Mouse (Mus musculus) layer of hippocampus, adult 2 months (tissue): ENCODE results near the gene Cntnap2. TPM values are rescaled to one million over a fixed set of nuclear protein-coding genes. Genes with fewer than 3 reads are reported as not detected.

Experiments used
- DNase-seq, 2 experiments: peaks; one replicate each; pipeline ENCODE4 v3.0.0; 2022; ENCODE audit warnings: low spot score in 2 of 2
- H3K27ac ChIP-seq: fragments of 200-600 bp; 2 replicates; pipeline ENCODE4 v1.8.1; 2022
- H3K4me3 ChIP-seq: fragments of 200-600 bp; 2 replicates; pipeline ENCODE4 v1.8.1; 2022; ENCODE audit warnings: mild to moderate bottlenecking
- CTCF ChIP-seq: fragments of 200-600 bp; conservative IDR thresholded peaks from 2 replicates; pipeline ENCODE4 v1.8.1; 2022; ENCODE audit warnings: antibody characterized with exemption, mild to moderate bottlenecking, moderate library complexity
- total RNA-seq, 2 experiments: library from RNA; stranded (reverse); gene quantifications; 2 replicates each; pipeline ENCODE4 v1.2.3; 2021

The Cntnap2 gene
- total RNA-seq, 2 experiments from 2014 or later: 126 to 147 TPM

DNA sequence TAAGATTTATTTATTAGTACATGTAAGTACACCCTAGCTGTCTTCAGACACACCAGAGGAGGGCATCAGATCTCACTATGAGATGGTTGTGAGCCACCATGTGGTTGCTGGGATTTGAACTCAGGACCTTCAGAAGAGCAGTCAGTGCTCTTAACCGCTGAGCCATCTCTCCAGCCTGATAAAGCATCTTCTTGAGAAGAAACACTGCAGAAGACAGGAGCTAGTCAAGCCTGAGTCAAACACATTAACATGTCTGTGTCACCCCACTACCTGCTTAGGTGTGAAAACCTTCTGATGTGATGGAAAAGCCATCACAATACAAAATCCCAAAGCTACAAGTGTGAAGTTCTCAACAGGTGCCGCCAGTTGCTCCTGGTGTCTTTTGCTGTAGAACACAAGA lies 2275.2 kb downstream of the Cntnap2 start:
- Histone ChIP-seq H3K4me3 (no peak overlapping the region), H3K27ac (no peak overlapping the region)
- DNase-seq: no peak
- TF ChIP-seq CTCF: no peak

DNA sequence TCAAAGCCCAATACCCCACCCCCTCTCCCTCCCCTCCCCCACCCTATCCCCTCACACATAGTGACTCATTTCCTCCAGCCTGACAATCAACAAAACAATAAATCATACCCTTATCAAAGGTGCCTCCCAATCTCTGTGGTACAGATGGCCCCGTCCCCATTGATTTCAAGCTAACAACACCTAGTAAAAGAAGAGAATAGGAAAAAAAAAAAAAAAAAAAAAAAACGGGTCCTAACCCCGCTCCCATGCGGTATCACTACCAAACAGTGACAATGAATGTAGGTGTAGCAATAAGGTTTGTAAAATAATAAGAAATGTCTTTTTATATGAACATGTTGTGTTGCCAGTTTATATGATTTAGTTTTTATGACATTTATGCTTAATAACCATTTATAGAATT lies 2278.1 kb downstream of the Cntnap2 start:
- Histone ChIP-seq H3K4me3 (no peak overlapping the region), H3K27ac (no peak overlapping the region)
- TF ChIP-seq CTCF: no peak
- DNase-seq: no peak

DNA sequence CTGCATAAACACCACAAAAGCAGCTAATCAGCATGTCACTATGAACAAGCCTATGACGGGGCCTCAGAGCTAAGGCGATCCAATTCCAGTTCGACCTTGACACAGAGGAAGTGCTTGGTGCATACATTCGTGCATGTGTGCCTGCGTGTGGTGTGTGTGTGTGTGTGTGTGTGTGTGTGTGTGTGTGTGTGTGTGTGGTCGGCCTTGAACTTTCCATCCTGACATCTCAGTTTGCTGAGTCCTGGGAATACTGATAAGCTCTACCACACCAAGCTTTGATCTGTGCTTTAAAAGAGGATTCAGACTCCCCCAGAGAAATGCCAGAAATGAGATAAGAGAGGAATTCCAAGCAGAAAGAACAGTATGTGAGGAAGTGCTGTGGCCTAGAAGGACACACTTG lies 2279.0 kb downstream of the Cntnap2 start:
- DNase-seq: no peak
- no peak overlapping the region for H3K4me3 ChIP-seq
- TF ChIP-seq CTCF: no peak
- no peak overlapping the region for H3K27ac ChIP-seq

DNA sequence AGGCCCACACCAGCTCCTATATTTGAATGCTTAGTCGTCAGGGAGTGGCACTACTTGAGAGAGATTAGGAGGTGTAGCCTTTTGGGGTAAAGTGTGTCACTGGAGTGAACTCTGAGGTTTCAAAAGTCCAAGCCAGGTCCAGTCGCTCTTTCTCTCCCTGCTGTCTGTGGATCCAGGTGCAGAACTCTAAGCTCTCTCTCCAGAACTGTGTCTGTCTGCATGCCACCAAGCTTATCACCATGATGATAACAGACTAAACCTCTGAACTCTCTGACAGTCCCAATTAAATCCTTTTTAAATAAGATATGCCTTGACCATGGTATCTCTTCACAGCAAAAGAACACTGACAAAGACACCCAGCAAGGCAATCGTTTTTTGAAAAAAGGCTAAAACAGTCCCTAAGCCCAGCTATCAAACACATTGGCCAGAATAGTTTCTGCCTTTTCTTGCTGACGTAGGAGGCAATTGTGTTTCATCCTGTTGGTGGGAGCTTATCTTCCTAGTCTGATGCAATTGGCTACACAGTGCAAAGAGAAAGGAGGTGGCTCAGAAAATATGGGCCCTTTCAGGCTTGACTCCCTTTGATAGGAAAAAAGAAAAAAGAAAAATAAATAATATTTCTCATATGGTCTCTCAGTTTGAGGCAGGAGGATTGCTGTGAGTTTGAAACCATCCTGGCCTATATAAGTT lies 2281.8 kb downstream of the Cntnap2 start:
- no peak for DNase-seq
- H3K4me3 ChIP-seq: no peak overlapping the region
- no peak for TF ChIP-seq CTCF
- H3K27ac ChIP-seq: no peak overlapping the region

DNA sequence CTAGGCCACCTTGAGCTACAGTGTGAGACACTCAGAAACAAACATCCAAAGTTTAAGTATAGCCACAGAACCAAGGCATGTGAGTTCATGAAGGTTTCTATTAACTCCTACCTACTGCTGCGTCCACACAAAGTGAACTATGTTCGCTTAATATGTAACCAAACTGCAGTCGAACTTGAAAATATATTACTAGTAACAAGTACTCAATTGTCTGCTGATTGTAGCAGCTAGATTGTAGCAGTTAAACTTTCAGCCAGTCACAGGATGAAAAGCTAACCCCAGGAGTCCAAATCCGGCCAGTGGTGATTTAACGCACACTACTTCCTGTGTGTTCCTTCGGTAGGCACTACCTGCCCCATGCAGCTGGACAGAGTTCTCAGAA lies 2282.3 kb downstream of the Cntnap2 start:
- Histone ChIP-seq H3K4me3 (no peak overlapping the region), H3K27ac (no peak overlapping the region)
- no peak for TF ChIP-seq CTCF
- no peak for DNase-seq

DNA sequence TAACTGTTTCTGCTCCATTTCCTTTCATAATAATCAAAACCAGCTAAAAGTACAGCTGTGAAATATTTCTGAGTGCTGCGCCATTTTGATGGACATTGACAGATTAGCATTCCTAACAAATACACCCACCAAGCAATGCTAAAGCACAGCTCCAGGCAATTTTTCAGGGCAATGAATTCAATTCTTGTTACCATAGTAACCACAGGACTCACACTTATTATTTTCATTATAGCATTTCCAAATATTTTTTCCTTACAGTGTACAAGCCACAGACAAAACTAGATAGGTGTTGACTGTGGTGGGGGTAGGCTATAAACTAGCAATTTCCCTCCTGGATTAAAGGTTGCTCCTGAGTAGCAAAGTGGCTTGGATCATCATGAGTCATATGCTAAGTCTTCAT lies 2284.1 kb downstream of the Cntnap2 start:
- no peak for DNase-seq
- Histone ChIP-seq H3K4me3 (no peak overlapping the region), H3K27ac (no peak overlapping the region)
- TF ChIP-seq CTCF: no peak

DNA sequence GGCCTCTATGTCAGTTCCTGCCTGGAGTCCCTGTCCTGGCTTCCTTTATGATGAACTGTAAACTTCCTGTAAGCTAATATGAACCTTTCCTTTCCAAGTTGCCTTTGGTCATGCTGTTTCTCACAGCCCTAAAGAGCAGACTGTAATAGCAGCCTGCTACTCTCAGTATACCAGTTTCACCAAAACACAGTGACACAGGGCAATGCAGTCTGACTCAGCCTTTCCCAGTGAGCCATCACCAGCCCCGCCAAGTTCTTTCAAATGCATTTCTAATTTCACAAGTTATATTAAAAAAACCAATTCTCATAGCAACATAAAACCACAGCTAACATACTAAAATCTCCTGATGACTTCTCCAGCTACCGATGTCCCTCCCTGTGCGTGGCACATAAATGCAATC lies 2285.5 kb downstream of the Cntnap2 start:
- Histone ChIP-seq H3K27ac (no peak overlapping the region), H3K4me3 (no peak overlapping the region)
- no peak for TF ChIP-seq CTCF
- DNase-seq: no peak

DNA sequence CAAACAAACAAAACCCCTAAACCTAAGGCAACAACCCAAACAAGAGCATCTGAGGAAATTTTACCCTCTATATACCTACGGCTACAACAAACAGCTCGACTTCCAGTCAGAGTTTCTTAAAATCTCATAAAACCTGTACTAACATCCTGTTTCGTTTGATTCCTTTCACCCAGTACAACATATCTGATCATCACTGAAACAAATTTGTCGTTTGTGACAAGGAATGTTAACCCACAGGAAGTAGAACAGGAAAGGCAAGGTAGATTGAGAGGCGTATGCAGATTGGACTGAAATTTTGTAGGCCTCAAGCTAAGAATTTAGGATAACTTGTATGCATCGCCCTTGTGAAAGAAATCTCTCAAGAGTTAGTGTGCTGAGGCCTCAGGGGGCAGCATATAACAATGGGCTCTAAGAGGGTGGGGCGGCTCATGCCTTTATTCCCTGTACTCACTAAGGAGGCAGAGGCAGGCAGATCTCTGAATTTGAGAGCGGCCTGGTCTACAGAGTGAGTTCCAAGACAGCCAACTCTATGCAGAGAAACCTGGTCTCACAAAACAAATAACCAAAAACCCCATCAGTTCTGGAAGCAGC lies 2291.0 kb downstream of the Cntnap2 start:
- no peak for TF ChIP-seq CTCF
- no peak overlapping the region for H3K4me3 ChIP-seq
- DNase-seq: no peak
- no peak overlapping the region for H3K27ac ChIP-seq
